Mouse (Mus musculus): ENCODE measurements around the gene Cdyl2. TPM values are rescaled to one million over a fixed set of nuclear protein-coding genes. Genes with fewer than 3 reads are reported as not detected.

Gene Cdyl2
- total RNA-seq, 1 experiment = 37.3 TPM

DNA sequence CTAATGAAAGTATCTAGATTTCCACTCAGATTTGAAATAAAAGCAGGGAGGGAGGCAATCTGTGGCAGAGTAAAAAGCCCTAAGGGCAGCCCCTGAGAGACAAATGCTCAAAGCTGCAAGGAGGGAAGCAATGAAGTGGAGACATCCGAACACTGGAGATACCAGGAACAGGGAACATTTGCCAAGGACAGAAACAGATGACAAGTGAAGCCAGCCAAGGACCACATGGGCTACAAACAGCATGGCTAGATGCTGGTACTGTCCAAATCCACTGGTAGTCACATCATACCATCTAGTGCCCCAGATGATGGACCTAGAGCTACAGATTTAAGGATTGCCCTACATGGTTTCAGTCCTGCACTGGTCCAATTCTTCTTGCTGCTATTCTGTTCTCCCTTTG is 71.3 kb downstream of the Cdyl2 start:
- no peak overlapping the region for H3K9ac ChIP-seq (ENCODE audit: insufficient read depth, low read depth, low read length, poor library complexity, severe bottlenecking)
- no peak overlapping the region for H3K4me3 ChIP-seq (ENCODE audit: insufficient read depth in 1 of 2, low read depth in 1 of 2, low read length in 2 of 2, poor library complexity in 1 of 2, severe bottlenecking in 1 of 2)
- H3K4me1 ChIP-seq (ENCODE audit: control insufficient read depth in 2 of 2, insufficient read depth in 2 of 2, low read length in 2 of 2, poor library complexity in 1 of 2) = 0 out of 4 replicates have a peak, but pooled peaks cover 0 to 1% of the 10 kb centered on the region in 2 experiments
- TF ChIP-seq HCFC1 (IDR thresholded peaks at IDR 0.05; ENCODE audit: borderline replicate concordance, insufficient read depth, low read length) = no peak
- no peak for TF ChIP-seq ZNF384 (IDR thresholded peaks at IDR 0.05; ENCODE audit: low read depth, low read length)
- TF ChIP-seq CHD2 (IDR thresholded peaks at IDR 0.05; ENCODE audit: low read depth, low read length) = no peak
- in situ Hi-C loops (cut with MboI; ENCODE audit: low sequenced_read_pairs in 2 of 2, unreplicated experiment in 2 of 2) = no loop called here
- no peak for DNase-seq (ENCODE audit: low read depth, low spot score)
- 0 out of 2 replicates have a peak, but pooled peaks cover 2% of the 10 kb centered on the region for H3K36me3 ChIP-seq (ENCODE audit: control insufficient read depth, insufficient read depth, low read length, poor library complexity, severe bottlenecking)
- no peaks in the 10 kb centered on the region for H3K9me3 ChIP-seq (ENCODE audit: control insufficient read depth, insufficient read depth, low read depth, low read length)
- no peak overlapping the region for H3K27ac ChIP-seq (ENCODE audit: insufficient read depth, low read depth, low read length, poor library complexity, severe bottlenecking)

DNA sequence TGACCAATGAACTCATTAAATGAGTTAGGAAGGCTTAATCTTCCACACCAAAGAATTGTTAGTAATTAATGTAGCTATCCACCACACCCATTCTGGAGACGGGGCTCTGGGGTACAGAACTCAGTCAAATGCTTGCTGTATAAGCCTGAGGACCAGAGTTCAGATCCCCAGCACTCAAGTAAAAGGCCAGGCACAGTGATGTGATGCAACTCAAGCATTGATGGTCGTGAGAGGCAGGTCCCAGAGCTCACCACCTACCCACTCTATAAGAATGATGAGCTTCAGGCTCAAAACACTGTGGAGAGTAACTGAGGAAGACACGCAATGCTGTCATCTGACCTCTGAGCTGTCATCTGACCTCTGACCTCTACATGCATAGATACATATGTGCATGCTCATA is 76.0 kb downstream of the Cdyl2 start:
- Histone ChIP-seq H3K9me3 (ENCODE audit: control insufficient read depth, insufficient read depth, low read depth, low read length) (no peaks in the 10 kb centered on the region), H3K9ac (ENCODE audit: insufficient read depth, low read depth, low read length, poor library complexity, severe bottlenecking) (no peak overlapping the region), H3K4me1 (ENCODE audit: control insufficient read depth in 2 of 2, insufficient read depth in 2 of 2, low read length in 2 of 2, poor library complexity in 1 of 2) (0 out of 4 replicates have a peak, but pooled peaks cover 0 to 2% of the 10 kb centered on the region in 2 experiments), H3K4me3 (ENCODE audit: insufficient read depth in 1 of 2, low read depth in 1 of 2, low read length in 2 of 2, poor library complexity in 1 of 2, severe bottlenecking in 1 of 2) (no peak overlapping the region), H3K36me3 (ENCODE audit: control insufficient read depth, insufficient read depth, low read length, poor library complexity, severe bottlenecking) (peaks cover 7% of the 10 kb centered on the region; the same call in 1 of the 2 replicates), H3K27ac (ENCODE audit: insufficient read depth, low read depth, low read length, poor library complexity, severe bottlenecking) (no peak overlapping the region)
- no peak for TF ChIP-seq ZC3H11A (IDR thresholded peaks at IDR 0.05; ENCODE audit: borderline replicate concordance, low read depth, low read length)
- TF ChIP-seq MAFK (IDR thresholded peaks at IDR 0.05; ENCODE audit: insufficient read depth, low read depth, low read length) = no peak
- TF ChIP-seq ZNF384 (IDR thresholded peaks at IDR 0.05; ENCODE audit: low read depth, low read length) = no peak
- TF ChIP-seq HCFC1 (IDR thresholded peaks at IDR 0.05; ENCODE audit: borderline replicate concordance, insufficient read depth, low read length) = no peak
- TF ChIP-seq CHD2 (IDR thresholded peaks at IDR 0.05; ENCODE audit: low read depth, low read length) = no peak
- DNase-seq (ENCODE audit: low read depth, low spot score) = no peak
- in situ Hi-C loops (cut with MboI; ENCODE audit: low sequenced_read_pairs in 2 of 2, unreplicated experiment in 2 of 2) = no loop called here

DNA sequence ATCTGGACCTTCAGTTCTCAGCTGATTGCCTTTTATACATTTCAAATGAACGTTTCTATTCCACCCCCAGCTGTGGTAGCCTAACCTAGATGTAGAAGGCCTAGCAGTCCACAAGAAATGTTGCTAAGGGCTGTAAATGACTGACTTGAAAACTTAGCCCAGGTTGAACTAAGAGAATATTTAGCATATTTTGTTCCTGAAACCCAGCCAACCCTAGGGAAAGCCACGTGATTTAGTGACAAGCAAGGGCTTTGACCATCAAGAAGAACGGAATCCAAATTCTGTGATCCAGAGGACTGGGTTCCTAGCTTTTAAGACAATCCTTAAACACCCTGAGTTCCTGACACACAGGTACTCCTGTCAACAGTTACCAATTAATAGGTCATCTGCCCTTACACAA is 77.9 kb downstream of the Cdyl2 start:
- in situ Hi-C loops (cut with MboI; ENCODE audit: low sequenced_read_pairs in 2 of 2, unreplicated experiment in 2 of 2) = no loop called here
- H3K9me3 ChIP-seq (ENCODE audit: control insufficient read depth, insufficient read depth, low read depth, low read length) = no peaks in the 10 kb centered on the region

DNA sequence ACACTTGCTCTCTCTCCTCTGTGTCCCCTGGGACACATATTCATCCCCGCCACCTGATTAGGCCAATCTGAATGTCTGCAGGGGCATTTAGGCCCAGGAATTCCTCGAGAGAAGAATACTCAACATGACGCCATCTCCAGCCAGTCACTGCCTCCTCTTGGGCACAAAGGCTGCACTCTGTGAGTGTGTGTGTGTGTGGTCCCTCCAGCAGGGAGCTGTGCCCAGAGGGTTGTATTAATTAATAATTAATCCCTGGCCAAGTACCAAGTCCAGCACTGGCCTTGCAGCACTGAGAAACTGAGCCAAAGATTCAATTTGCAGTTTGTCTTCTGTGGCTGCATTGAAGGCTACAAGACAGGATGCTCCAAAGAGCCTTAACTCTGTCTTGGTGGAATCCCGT is 79.8 kb downstream of the Cdyl2 start:
- Histone ChIP-seq H3K4me3 (ENCODE audit: insufficient read depth in 1 of 2, low read depth in 1 of 2, low read length in 2 of 2, poor library complexity in 1 of 2, severe bottlenecking in 1 of 2) (no peak overlapping the region), H3K4me1 (ENCODE audit: control insufficient read depth in 2 of 2, insufficient read depth in 2 of 2, low read length in 2 of 2, poor library complexity in 1 of 2) (peaks cover 1 to 2% of the 10 kb centered on the region in 2 experiments; a peak in 1 of 4 replicates), H3K9me3 (ENCODE audit: control insufficient read depth, insufficient read depth, low read depth, low read length) (no peaks in the 10 kb centered on the region), H3K36me3 (ENCODE audit: control insufficient read depth, insufficient read depth, low read length, poor library complexity, severe bottlenecking) (peaks cover 9% of the 10 kb centered on the region), H3K9ac (ENCODE audit: insufficient read depth, low read depth, low read length, poor library complexity, severe bottlenecking) (no peak overlapping the region), H3K27ac (ENCODE audit: insufficient read depth, low read depth, low read length, poor library complexity, severe bottlenecking) (no peak overlapping the region)
- TF ChIP-seq HCFC1 (IDR thresholded peaks at IDR 0.05; ENCODE audit: borderline replicate concordance, insufficient read depth, low read length) = no peak
- TF ChIP-seq CHD2 (IDR thresholded peaks at IDR 0.05; ENCODE audit: low read depth, low read length) = no peak
- TF ChIP-seq MAFK (IDR thresholded peaks at IDR 0.05; ENCODE audit: insufficient read depth, low read depth, low read length) = no peak
- no peak for TF ChIP-seq ZC3H11A (IDR thresholded peaks at IDR 0.05; ENCODE audit: borderline replicate concordance, low read depth, low read length)
- no peak for TF ChIP-seq ZNF384 (IDR thresholded peaks at IDR 0.05; ENCODE audit: low read depth, low read length)
- in situ Hi-C loops (cut with MboI; ENCODE audit: low sequenced_read_pairs in 2 of 2, unreplicated experiment in 2 of 2) = no loop called here
- no peak for DNase-seq (ENCODE audit: low read depth, low spot score)

More for the DNA sequence above, 77.9 kb downstream of the Cdyl2 start:
- Histone ChIP-seq H3K36me3 (ENCODE audit: control insufficient read depth, insufficient read depth, low read length, poor library complexity, severe bottlenecking) (peaks cover 9% of the 10 kb centered on the region), H3K4me1 (ENCODE audit: control insufficient read depth in 2 of 2, insufficient read depth in 2 of 2, low read length in 2 of 2, poor library complexity in 1 of 2) (0 out of 4 replicates have a peak, but pooled peaks cover 0 to 2% of the 10 kb centered on the region in 2 experiments), H3K27ac (ENCODE audit: insufficient read depth, low read depth, low read length, poor library complexity, severe bottlenecking) (no peak overlapping the region), H3K9ac (ENCODE audit: insufficient read depth, low read depth, low read length, poor library complexity, severe bottlenecking) (no peak overlapping the region), H3K4me3 (ENCODE audit: insufficient read depth in 1 of 2, low read depth in 1 of 2, low read length in 2 of 2, poor library complexity in 1 of 2, severe bottlenecking in 1 of 2) (no peak overlapping the region)
- TF ChIP-seq ZC3H11A (IDR thresholded peaks at IDR 0.05; ENCODE audit: borderline replicate concordance, low read depth, low read length) (no peak), ZNF384 (IDR thresholded peaks at IDR 0.05; ENCODE audit: low read depth, low read length) (no peak), MAFK (IDR thresholded peaks at IDR 0.05; ENCODE audit: insufficient read depth, low read depth, low read length) (no peak), HCFC1 (IDR thresholded peaks at IDR 0.05; ENCODE audit: borderline replicate concordance, insufficient read depth, low read length) (no peak), CHD2 (IDR thresholded peaks at IDR 0.05; ENCODE audit: low read depth, low read length) (no peak)
- DNase-seq (ENCODE audit: low read depth, low spot score) = no peak
